Mouse (Mus musculus): Measurements from ENCODE around the gene Lmtk2. TPM values are rescaled to one million over a fixed set of nuclear protein-coding genes. Genes with fewer than 3 reads are reported as not detected.

Lmtk2 gene
- polyA plus RNA-seq, 1 experiment from 2014 or later: 5.0 TPM

- Histone ChIP-seq H3K27me3 (replicated peaks; ENCODE audit: low read depth, poor library complexity, severe bottlenecking) (no peaks in the 10 kb centered on the region), H3K27ac (replicated peaks) (no peak overlapping the region), H3K4me1 (peaks cover 4% of the 10 kb centered on the region; the same call in 1 of the 2 replicates), H3K9me3 (no peaks in the 10 kb centered on the region), H3K4me3 (no peak overlapping the region), H3K36me3 (replicated peaks) (peaks cover 73% of the 10 kb centered on the region)
- DNase-seq (ENCODE audit: low spot score): no peak
- WGBS: 92% methylated on average over 21 of the region's 21 CpGs
Measured at GRCm38 (mm10) chr5:144184350-144185045, 84.3 kb downstream of the Lmtk2 start.

- Histone ChIP-seq H3K9me3 (no peaks in the 10 kb centered on the region), H3K4me1 (peaks cover 26% of the 10 kb centered on the region), H3K27me3 (replicated peaks; ENCODE audit: low read depth, poor library complexity, severe bottlenecking) (no peaks in the 10 kb centered on the region), H3K36me3 (replicated peaks) (peaks cover 43% of the 10 kb centered on the region), H3K27ac (replicated peaks) (no peak overlapping the region), H3K4me3 (no peak overlapping the region)
- WGBS: 79% methylated on average over 6 of the region's 6 CpGs
- DNase-seq (ENCODE audit: low spot score): no peak
Measured at GRCm38 (mm10) chr5:144188422-144188821, 88.2 kb downstream of the Lmtk2 start.

GRCm38 (mm10) chr5:144189327-144189726 is 89.1 kb downstream of the Lmtk2 start:
- Histone ChIP-seq H3K4me1 (peaks cover 26% of the 10 kb centered on the region), H3K36me3 (replicated peaks) (peaks cover 34% of the 10 kb centered on the region), H3K4me3 (peak overlapping the region; percentile 51; the same call in 1 of the 2 replicates), H3K27me3 (replicated peaks; ENCODE audit: low read depth, poor library complexity, severe bottlenecking) (no peaks in the 10 kb centered on the region), H3K9me3 (no peaks in the 10 kb centered on the region), H3K27ac (replicated peaks) (no peak overlapping the region)
- DNase-seq (ENCODE audit: low spot score): no peak
- WGBS: 74% methylated on average over 7 of the region's 7 CpGs

GRCm38 (mm10) chr5:144189950-144190583 is 89.8 kb downstream of the Lmtk2 start, which contains the start of gene Bhlha15:
Bhlha15 (plus strand) TSS chr5:144190286.
- Histone ChIP-seq H3K4me3 (peak within 1 kb of the TSS; percentile 51), H3K4me1 (peaks cover 26% of the 10 kb centered on the region), H3K27me3 (replicated peaks; ENCODE audit: low read depth, poor library complexity, severe bottlenecking) (no peaks in the 10 kb centered on the region), H3K9me3 (no peaks in the 10 kb centered on the region), H3K27ac (replicated peaks) (no peak within 1 kb of the TSS; the same call in 1 of the 2 replicates), H3K36me3 (replicated peaks) (peaks cover 27% of the 10 kb centered on the region)
- peak; percentile 61 for DNase-seq (ENCODE audit: low spot score)
- WGBS: 5% methylated on average over 26 of the region's 26 CpGs

GRCm38 (mm10) chr5:144191026-144191425 is 90.8 kb downstream of the Lmtk2 start:
- Histone ChIP-seq H3K4me3 (no peak overlapping the region), H3K9me3 (no peaks in the 10 kb centered on the region), H3K4me1 (peaks cover 27% of the 10 kb centered on the region), H3K27ac (replicated peaks) (no peak overlapping the region), H3K27me3 (replicated peaks; ENCODE audit: low read depth, poor library complexity, severe bottlenecking) (no peaks in the 10 kb centered on the region), H3K36me3 (replicated peaks) (peaks cover 17% of the 10 kb centered on the region)
- DNase-seq (ENCODE audit: low spot score): peak; percentile 48
- WGBS: 48% methylated on average over 23 of the region's 23 CpGs

GRCm38 (mm10) chr5:144192673-144193072 is 92.4 kb downstream of the Lmtk2 start:
- no peak for DNase-seq (ENCODE audit: low spot score)
- H3K27ac ChIP-seq (replicated peaks): no peak overlapping the region
- no peak overlapping the region for H3K4me3 ChIP-seq
- H3K36me3 ChIP-seq (replicated peaks): peaks cover 8% of the 10 kb centered on the region; the same call in 1 of the 2 replicates
- H3K27me3 ChIP-seq (replicated peaks; ENCODE audit: low read depth, poor library complexity, severe bottlenecking): no peaks in the 10 kb centered on the region
- 85% methylated on average over 6 of the region's 6 CpGs for WGBS
- H3K9me3 ChIP-seq: no peaks in the 10 kb centered on the region
- H3K4me1 ChIP-seq: peaks cover 32% of the 10 kb centered on the region

GRCm38 (mm10) chr5:144194416-144194815 is 94.2 kb downstream of the Lmtk2 start:
- H3K4me3 ChIP-seq: no peak overlapping the region
- H3K27me3 ChIP-seq (replicated peaks; ENCODE audit: low read depth, poor library complexity, severe bottlenecking): no peaks in the 10 kb centered on the region
- H3K4me1 ChIP-seq: peaks cover 29% of the 10 kb centered on the region
- H3K27ac ChIP-seq (replicated peaks): no peak overlapping the region
- WGBS: 84% methylated on average over 7 of the region's 7 CpGs
- no peak for DNase-seq (ENCODE audit: low spot score)
- no peaks in the 10 kb centered on the region; the same call in 1 of the 2 replicates for H3K36me3 ChIP-seq (replicated peaks)
- no peaks in the 10 kb centered on the region for H3K9me3 ChIP-seq

- Histone ChIP-seq H3K27me3 (replicated peaks; ENCODE audit: low read depth, poor library complexity, severe bottlenecking) (no peaks in the 10 kb centered on the region), H3K4me1 (peaks cover 18% of the 10 kb centered on the region), H3K9me3 (no peaks in the 10 kb centered on the region), H3K27ac (replicated peaks) (no peak overlapping the region), H3K36me3 (replicated peaks) (peaks cover 6% of the 10 kb centered on the region), H3K4me3 (no peak overlapping the region)
- WGBS: 90% methylated on average over 8 of the region's 8 CpGs
- no peak for DNase-seq (ENCODE audit: low spot score)
Measured at GRCm38 (mm10) chr5:144195567-144195966, 95.3 kb downstream of the Lmtk2 start.

GRCm38 (mm10) chr5:144200616-144201015 is 100.4 kb downstream of the Lmtk2 start:
- Histone ChIP-seq H3K27me3 (replicated peaks; ENCODE audit: low read depth, poor library complexity, severe bottlenecking) (no peaks in the 10 kb centered on the region), H3K4me3 (no peak overlapping the region), H3K27ac (replicated peaks) (no peak overlapping the region), H3K4me1 (peaks cover 6% of the 10 kb centered on the region; the same call in 1 of the 2 replicates), H3K36me3 (replicated peaks) (peaks cover 47% of the 10 kb centered on the region), H3K9me3 (peaks cover 6% of the 10 kb centered on the region; the same call in 1 of the 2 replicates)
- 87% methylated on average over 11 of the region's 11 CpGs for WGBS
- no peak for DNase-seq (ENCODE audit: low spot score)

GRCm38 (mm10) chr5:144202430-144202829 is 102.2 kb downstream of the Lmtk2 start:
- Histone ChIP-seq H3K9me3 (peaks cover 6% of the 10 kb centered on the region; the same call in 1 of the 2 replicates), H3K27ac (replicated peaks) (no peak overlapping the region), H3K27me3 (replicated peaks; ENCODE audit: low read depth, poor library complexity, severe bottlenecking) (no peaks in the 10 kb centered on the region), H3K4me3 (no peak overlapping the region), H3K4me1 (no peaks in the 10 kb centered on the region), H3K36me3 (replicated peaks) (peaks cover 55% of the 10 kb centered on the region)
- WGBS: 92% methylated on average over 6 of the region's 6 CpGs
- DNase-seq (ENCODE audit: low spot score): no peak

GRCm38 (mm10) chr5:144203398-144203959 is 103.2 kb downstream of the Lmtk2 start:
- no peaks in the 10 kb centered on the region for H3K4me1 ChIP-seq
- no peak for DNase-seq (ENCODE audit: low spot score)
- 90% methylated on average over 10 of the region's 10 CpGs for WGBS
- no peak overlapping the region for H3K27ac ChIP-seq (replicated peaks)
- no peaks in the 10 kb centered on the region for H3K27me3 ChIP-seq (replicated peaks; ENCODE audit: low read depth, poor library complexity, severe bottlenecking)
- peaks cover 60% of the 10 kb centered on the region for H3K36me3 ChIP-seq (replicated peaks)
- peaks cover 6% of the 10 kb centered on the region; the same call in 1 of the 2 replicates for H3K9me3 ChIP-seq
- H3K4me3 ChIP-seq: no peak overlapping the region

GRCm38 (mm10) chr5:144204303-144204702 is 104.1 kb downstream of the Lmtk2 start:
- Histone ChIP-seq H3K4me1 (no peaks in the 10 kb centered on the region), H3K9me3 (peaks cover 6% of the 10 kb centered on the region; the same call in 1 of the 2 replicates), H3K36me3 (replicated peaks) (peaks cover 63% of the 10 kb centered on the region), H3K27ac (replicated peaks) (no peak overlapping the region; the same call in 1 of the 2 replicates), H3K27me3 (replicated peaks; ENCODE audit: low read depth, poor library complexity, severe bottlenecking) (no peaks in the 10 kb centered on the region), H3K4me3 (no peak overlapping the region)
- DNase-seq (ENCODE audit: low spot score): no peak
- 94% methylated on average over 12 of the region's 12 CpGs for WGBS

Measured in embryonic facial prominence, embryonic 10.5 days (tissue).